Mouse (Mus musculus): ENCODE results near the gene Bex4. TPM values are rescaled to one million over a fixed set of nuclear protein-coding genes. Genes with fewer than 3 reads are reported as not detected.
A peak's percentile ranks its signal among the peaks of the same experiment; 100 is the strongest.
"Not testable (repeated sequence)": the region's sequence is repeated elsewhere in the genome, so short reads cannot be mapped to it uniquely, and the experiment has no call there.

The Bex4 gene
- 1 to 10 TPM; 5.1 to 8.4 TPM for total RNA-seq (2021)

DNA sequence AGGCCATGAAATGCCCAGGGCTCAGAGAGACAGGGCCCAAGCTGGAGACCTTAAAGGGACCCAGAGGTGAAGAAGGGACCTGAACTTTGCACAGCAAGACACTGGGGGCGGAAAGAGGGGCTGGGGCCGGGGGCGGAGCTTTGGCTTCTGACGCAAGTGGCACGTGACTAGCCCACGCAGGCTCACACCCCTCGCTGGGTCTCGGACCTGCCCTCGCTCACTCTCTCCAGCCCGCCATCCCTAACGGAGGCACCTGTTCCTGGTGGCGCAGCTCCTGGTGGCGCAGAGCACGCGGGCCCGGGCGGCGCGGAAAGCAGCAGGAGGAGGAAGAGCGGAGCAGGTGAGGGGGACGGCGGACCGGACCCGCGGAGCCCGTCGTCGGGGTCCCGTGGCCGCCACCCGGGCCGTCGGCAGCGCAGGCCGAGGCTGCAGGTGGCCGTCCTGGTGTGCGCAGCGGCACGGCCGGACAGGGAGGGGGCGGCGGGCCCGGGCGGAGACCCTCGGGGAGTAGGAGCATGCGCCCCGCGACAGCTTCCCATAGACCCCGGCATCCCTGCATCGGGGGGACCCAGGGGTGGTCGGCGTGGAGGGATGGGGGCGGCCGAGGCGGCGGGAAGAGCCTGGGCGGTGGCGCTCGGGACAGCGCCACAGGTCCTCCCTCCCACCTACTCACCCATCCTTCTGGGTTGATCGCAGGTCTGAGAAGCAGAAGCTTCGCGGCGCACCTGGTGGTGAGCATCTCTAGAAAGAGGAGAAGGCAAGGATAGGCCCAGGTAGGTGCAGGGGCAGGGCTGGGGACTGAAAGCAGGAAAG, at the start of gene Bex4:
TSS of gene Bex4 (plus strand) at position 170 of the 813 bp plus-strand sequence.
- DNase-seq; intact Hi-C loops (cut with DNase I): not testable (repeated sequence)

DNA sequence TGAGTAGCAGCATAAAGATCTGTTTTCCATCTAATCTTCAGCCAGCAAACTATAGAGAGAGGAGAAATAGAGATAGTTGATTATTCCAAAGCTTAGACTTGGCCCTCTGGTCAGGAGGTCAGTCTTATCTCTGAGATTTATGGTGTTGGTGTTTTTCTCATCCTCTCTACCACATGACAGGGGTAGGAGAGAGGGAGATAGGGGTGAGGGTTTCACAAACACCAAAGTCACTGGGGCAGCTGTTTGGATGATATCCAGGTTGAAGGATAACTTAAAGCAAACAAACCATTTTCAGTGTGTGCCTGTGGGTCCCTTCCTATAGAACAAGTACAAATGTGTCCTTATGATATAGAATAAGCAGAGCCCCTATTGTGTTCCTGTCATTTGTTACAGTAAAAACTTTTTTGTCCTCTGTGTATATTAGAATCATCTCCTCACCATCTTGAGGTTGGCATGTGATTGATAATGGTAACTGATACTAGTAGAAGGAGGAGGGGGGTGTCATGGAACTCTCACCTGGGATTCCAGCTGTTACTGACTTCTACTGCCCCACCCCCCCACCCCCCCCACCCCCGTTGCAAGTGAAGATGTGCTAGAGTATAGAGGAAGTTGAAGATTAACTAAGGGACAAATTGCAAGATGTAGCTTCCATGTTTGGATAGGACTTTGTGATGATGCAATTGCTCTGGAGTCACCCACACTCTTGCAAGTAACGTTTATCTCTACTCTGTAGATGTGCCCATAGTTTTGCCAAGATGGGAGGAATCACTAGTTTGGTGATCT, 46.1 kb upstream of the Bex4 start:
- intact Hi-C loops (cut with DNase I) = no loop called here
- no peak for DNase-seq

- no peak for DNase-seq
Measured at GRCm38 (mm10) chrX:136094421-136094820, 44.4 kb upstream of the Bex4 start.

GRCm38 (mm10) chrX:136104046-136104723, 34.6 kb upstream of the Bex4 start:
- intact Hi-C loops (cut with DNase I) = no loop called here

More at GRCm38 (mm10) chrX:136094421-136094820, 44.4 kb upstream of the Bex4 start:
- intact Hi-C loops (cut with DNase I) = no loop called here

GRCm38 (mm10) chrX:136104724-136105088, 34.1 kb upstream of the Bex4 start:
- DNase-seq = no peak
- intact Hi-C loops (cut with DNase I) = no loop called here

More at GRCm38 (mm10) chrX:136104046-136104723, 34.6 kb upstream of the Bex4 start:
- no peak for DNase-seq

- intact Hi-C loops (cut with DNase I) = loop anchor here (1.0 kb wide), 1 partner anchor 61 kb away; no protein-coding TSS in a partner anchor
- DNase-seq = peak; percentile 16 to 31
Measured at GRCm38 (mm10) chrX:136107942-136108341, 30.9 kb upstream of the Bex4 start.

- DNase-seq = no peak
- intact Hi-C loops (cut with DNase I) = no loop called here
Measured at GRCm38 (mm10) chrX:136115015-136115414, 23.8 kb upstream of the Bex4 start.

DNA sequence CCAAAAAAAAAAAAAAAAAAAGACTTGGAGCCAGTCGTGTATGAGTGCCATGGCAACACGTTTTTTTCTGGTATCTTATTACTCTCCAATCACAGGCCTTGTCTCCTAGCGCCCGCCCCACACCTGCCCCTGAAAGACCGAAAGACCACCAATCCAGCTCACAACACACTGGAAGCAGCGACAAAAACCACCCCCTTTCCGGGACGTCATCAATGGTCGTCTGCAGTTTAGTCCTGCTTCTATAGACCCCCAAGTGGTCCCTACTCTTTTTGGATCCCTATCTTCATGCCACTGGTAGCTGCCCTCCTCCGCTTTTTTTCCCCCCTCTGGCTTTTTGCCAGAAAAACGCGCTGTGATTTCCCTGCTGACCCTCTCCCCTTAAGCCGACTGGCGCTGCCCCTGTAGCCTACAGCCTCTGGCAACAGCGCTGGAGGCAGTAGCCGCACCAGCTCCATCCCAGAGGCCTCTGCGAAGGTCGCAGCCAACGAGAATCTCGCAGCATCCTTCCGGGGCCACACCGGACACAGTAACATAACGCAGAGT, 23.3 kb upstream of the Bex4 start:
- intact Hi-C loops (cut with DNase I) = no loop called here
- peak; percentile 0 to 9 for DNase-seq

DNA sequence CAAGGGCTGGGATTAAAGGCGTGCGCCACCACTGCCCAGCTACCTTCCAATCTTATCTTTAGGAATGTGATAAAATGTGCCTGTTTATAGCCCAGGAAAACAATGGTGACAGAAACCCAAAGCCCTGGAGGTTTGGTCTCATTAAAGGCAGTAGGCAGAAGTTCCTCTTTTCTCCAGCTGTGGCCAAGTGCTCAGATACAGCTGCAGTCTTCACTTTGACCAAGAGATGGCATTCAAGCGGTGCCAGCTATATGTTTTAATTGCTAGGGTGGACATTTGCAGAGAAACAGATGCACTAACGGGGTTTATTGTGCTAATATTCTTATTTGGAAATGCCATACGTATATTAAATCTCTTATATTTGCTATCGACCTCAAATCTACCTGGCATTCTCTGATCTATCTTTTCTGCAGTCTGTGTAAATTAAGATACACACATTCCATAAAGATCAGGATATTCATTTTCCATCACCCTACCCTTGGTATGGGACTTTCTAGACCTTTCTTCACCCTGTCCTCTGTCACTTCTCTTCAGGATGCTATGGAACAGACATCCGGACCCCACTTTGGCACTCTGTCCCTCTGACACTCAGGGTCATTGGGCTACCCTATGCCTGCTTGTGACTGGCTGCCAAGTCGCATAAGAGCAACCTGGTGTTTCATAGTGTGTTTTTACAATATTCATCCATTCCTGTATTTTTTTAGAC, 11.6 kb upstream of the Bex4 start:
- peak in 1 of 2 experiments; percentile 12 for DNase-seq
- intact Hi-C loops (cut with DNase I) = loop anchor here (5.0 kb wide), 1 partner anchor 195 kb away; no protein-coding TSS in a partner anchor

- DNase-seq = peak; percentile 18 to 54
- intact Hi-C loops (cut with DNase I) = loop anchor here (5.0 kb wide), 1 partner anchor 195 kb away; no protein-coding TSS in a partner anchor
Measured at GRCm38 (mm10) chrX:136127744-136128064, 11.1 kb upstream of the Bex4 start.

GRCm38 (mm10) chrX:136135559-136135958, 3.2 kb upstream of the Bex4 start:
- DNase-seq = no peak
- intact Hi-C loops (cut with DNase I) = no loop called here

DNA sequence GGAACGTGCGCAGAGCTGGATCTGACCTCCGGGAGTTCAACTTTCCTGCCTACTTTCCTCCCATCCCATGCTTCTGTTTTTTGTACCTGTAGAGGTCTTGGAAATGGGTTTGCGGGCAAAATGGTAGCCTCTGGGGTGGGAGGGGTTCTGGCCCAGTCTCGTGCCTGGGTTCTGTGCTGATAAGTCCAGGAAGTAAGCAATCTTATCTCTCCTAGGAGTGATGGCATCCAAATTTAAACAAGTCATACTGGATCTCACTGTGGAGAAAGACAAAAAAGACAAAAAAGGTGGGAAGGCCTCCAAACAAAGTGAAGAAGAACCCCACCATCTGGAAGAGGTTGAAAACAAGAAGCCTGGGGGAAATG, 826 bp downstream of the Bex4 start:
- intact Hi-C loops (cut with DNase I); DNase-seq: not testable (repeated sequence)

- DNase-seq = no peak
- intact Hi-C loops (cut with DNase I) = no loop called here
Measured at GRCm38 (mm10) chrX:136141385-136141784, 2.6 kb downstream of the Bex4 start.

- DNase-seq = peak in 1 of 2 experiments; percentile 0
- intact Hi-C loops (cut with DNase I) = no loop called here
Measured at GRCm38 (mm10) chrX:136143711-136144110, 4.9 kb downstream of the Bex4 start.

GRCm38 (mm10) chrX:136144195-136144594, 5.4 kb downstream of the Bex4 start:
- intact Hi-C loops (cut with DNase I) = no loop called here
- DNase-seq = peak in 1 of 2 experiments; percentile 2

DNA sequence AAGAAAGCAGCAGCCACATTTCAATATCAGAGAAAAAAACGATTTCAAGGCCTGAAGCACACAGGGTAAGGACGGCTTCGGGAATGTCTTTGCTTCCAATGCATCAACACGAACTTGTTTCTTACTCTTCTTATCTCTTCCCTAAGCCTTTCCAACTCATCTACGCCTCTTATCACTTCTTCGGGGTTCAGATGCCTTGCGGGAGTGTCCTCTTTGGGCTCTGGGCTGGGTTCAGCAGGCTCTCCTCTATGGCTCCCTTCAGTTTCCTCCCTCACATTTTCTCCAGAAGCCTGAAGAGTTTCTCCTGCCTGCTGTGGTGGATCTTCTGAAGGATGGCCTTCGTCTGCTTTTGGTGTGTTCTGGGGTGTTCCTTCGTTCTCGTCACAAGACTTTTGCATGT, 31.8 kb downstream of the Bex4 start:
- peak; percentile 2 to 13 for DNase-seq
- intact Hi-C loops (cut with DNase I) = no loop called here

DNA sequence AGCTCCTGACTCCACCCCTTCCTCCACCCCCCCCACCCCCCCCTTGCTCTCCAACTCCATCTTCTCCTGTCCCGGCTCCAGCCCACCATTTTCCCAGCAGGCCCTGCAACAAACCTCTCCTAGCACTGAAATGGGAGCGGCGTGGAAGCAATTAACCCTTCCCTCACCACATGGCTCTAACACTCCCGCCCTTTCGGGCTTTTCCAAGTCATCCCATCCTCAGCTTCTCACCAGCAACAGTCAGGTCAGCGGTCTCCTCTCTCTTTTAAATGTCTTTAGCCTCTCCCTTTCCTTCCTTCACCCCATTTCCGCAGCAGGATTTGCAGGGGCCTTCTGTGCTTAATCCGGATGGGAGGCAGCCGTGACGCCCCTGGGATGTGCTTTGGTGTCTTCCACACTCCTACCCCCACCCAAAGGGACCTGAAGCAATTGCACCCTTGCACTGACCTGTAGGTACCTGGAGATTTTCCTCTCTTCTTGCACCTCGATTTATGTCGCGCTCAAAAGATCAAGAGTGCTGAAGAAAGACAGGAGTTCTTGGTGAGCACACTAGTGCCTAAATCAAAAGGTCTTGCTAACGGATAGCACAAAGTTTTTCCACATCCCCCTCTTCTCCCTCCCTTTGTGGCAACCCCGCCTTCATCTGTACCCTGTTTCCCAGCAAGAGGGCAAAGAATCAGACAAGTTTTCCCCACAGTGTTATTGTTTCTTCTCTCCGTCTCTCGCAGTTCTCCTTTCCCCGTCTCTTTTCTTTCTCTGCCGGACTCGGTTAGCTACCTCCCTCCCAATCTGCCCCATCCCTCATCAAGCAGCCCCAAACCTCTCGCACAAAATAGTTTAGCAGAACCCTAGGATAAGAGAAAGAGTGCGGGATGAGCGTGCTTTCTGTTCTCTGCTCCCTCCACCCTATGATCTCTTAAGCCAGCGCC, 32.7 kb downstream of the Bex4 start:
- peak; percentile 73 to 77 for DNase-seq
- intact Hi-C loops (cut with DNase I) = no loop called here

- peak; percentile 84 to 86 for DNase-seq
- intact Hi-C loops (cut with DNase I) = no loop called here
Measured at GRCm38 (mm10) chrX:136172118-136172551, 33.3 kb downstream of the Bex4 start, which contains the start of gene Tceal8. Tceal8 (minus strand) TSS chrX:136172342.

- peak; percentile 11 for DNase-seq
- intact Hi-C loops (cut with DNase I) = no loop called here
Measured at GRCm38 (mm10) chrX:136172786-136173185, 34.0 kb downstream of the Bex4 start.

All from heart, postnatal 10 days (tissue).